Mouse (Mus musculus) olfactory bulb, adult 2 months (tissue): ENCODE measurements around the gene Tspan5. TPM values are rescaled to one million over a fixed set of nuclear protein-coding genes. Genes with fewer than 3 reads are reported as not detected.

Experiments used
- H3K27ac ChIP-seq: fragments of 200-500 bp; 2 replicates; pipeline ENCODE4 v1.5.1; 2012; ENCODE audit warnings: low read depth, low read length; ENCODE audit not compliant: insufficient read depth
- H3K4me1 ChIP-seq: fragments of 200-500 bp; 2 replicates; pipeline ENCODE4 v1.6.1; 2012; ENCODE audit warnings: low read length; ENCODE audit not compliant: control insufficient read depth, insufficient read depth
- H3K4me3 ChIP-seq: fragments of 200-500 bp; 2 replicates; pipeline ENCODE4 v1.5.1; 2012; ENCODE audit warnings: mild to moderate bottlenecking, low read depth, low read length, moderate library complexity; ENCODE audit not compliant: insufficient read depth
- CTCF ChIP-seq: fragments of 200-500 bp; IDR thresholded peaks from 2 replicates; pipeline ENCODE4 v1.5.1; 2012; ENCODE audit warnings: low read depth, mild to moderate bottlenecking, low read length, moderate library complexity; ENCODE audit not compliant: insufficient read depth
- POLR2A ChIP-seq: fragments of 200-500 bp; IDR thresholded peaks from 2 replicates; pipeline ENCODE4 v1.6.1; 2012; ENCODE audit warnings: mild to moderate bottlenecking, low read depth, low read length, moderate library complexity; ENCODE audit not compliant: insufficient read depth
- WGBS: fragments of 180-500 bp; shearing (Covaris S2); methylation state at CpG from one replicate; pipeline ENCODE4 v1.1.7; 2018; 5-methylcytosine and 5-hydroxymethylcytosine counted together
- polyA plus RNA-seq: library from polyadenylated mRNA; stranded (reverse); fragments of >200 nt; gene quantifications from 2 replicates; pipeline ENCODE4 v1.2.4, GENCODE M21; 2012; ENCODE audit warnings: low replicate concordance; ENCODE audit not compliant: missing spikeins, insufficient read depth, insufficient read length

Tspan5 gene
- polyA plus RNA-seq, 1 experiment, result not detected

GRCm38 (mm10) chr3:138857805-138858546, 116.0 kb downstream of the Tspan5 start:
- no peak overlapping the region for H3K27ac ChIP-seq
- 49% methylated on average over 12 of the region's 12 CpGs for WGBS
- TF ChIP-seq POLR2A, result no peak
- TF ChIP-seq CTCF, result no peak
- peaks cover 42% of the 10 kb centered on the region for H3K4me1 ChIP-seq
- H3K4me3 ChIP-seq, result no peak overlapping the region

DNA sequence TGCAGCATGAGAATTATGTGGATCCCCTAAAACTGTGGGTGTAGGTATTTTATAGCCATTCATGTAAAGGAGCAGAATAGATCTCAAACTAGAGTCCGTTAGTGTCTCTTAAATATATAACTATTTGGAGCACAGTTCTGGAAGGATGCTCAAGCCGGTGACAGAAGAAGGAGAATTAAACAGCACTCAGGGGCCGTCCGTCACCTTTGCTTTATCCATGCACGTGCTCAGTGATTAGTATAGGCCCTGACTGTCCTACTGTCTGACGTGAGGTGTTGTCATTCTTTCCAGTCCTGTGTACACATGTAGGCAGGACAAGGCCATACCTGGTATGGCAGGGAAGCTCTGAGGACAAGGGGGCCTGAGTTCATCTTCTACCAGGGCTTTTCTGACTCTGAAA, 116.7 kb downstream of the Tspan5 start:
- Histone ChIP-seq H3K4me1 (peaks cover 42% of the 10 kb centered on the region), H3K4me3 (no peak overlapping the region), H3K27ac (peak overlapping the region; percentile 18; the same call in 1 of the 2 replicates)
- TF ChIP-seq POLR2A (no peak), CTCF (no peak)
- WGBS, result 74% methylated on average over 6 of the region's 6 CpGs

DNA sequence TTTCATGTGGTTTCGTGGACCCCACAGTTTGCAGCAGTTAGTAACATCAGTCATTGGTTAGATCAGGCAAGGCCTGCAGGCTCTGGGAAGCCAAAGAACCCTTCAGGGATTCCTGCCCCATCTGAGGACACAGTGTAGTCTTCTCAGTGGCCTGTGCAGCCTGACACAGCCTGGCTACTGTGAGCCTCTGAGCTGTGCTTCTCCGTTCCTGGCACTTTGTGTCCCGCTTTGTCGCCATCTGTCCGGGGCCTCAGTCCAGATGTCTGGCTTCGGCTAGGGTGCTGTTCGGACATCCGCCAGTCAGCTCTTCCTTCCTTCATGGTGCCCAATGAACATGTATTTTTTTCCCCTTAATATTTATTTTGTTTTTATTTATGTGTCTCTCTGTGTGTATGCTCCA, 117.2 kb downstream of the Tspan5 start:
- no peak overlapping the region for H3K4me3 ChIP-seq
- H3K27ac ChIP-seq, result no peak overlapping the region
- TF ChIP-seq CTCF (no peak), POLR2A (no peak)
- H3K4me1 ChIP-seq, result peaks cover 42% of the 10 kb centered on the region
- WGBS, result 79% methylated on average over 8 of the region's 8 CpGs

DNA sequence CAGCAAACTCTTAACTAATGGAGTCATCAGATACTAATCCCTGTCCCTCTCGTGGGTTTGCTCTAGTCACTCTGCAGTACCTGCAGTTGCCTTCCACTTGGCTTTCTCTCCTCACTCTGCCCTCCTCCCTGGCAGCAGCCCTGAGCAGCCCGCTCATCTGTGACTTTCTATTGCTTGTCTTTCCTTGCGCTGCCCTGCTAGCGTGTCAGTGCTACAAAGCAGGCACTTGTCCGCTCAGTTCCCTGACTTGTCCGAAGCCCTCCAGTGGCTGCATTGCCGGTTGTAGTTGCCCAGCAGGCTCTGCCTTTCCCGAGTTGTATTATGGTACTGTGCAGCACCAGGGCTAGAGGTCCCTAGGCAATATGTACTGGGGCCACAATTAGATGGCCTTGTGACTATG, 117.7 kb downstream of the Tspan5 start:
- TF ChIP-seq CTCF, result no peak
- no peak for TF ChIP-seq POLR2A
- Histone ChIP-seq H3K4me1 (peaks cover 37% of the 10 kb centered on the region), H3K4me3 (no peak overlapping the region), H3K27ac (peak overlapping the region; percentile 9; the same call in 1 of the 2 replicates)
- 49% methylated on average over 8 of the region's 8 CpGs for WGBS

GRCm38 (mm10) chr3:138860257-138860760, 118.3 kb downstream of the Tspan5 start:
- H3K27ac ChIP-seq, result no peak overlapping the region
- WGBS, result 74% methylated on average over 11 of the region's 11 CpGs
- no peak overlapping the region for H3K4me3 ChIP-seq
- no peak for TF ChIP-seq POLR2A
- no peak for TF ChIP-seq CTCF
- H3K4me1 ChIP-seq, result peaks cover 38% of the 10 kb centered on the region

DNA sequence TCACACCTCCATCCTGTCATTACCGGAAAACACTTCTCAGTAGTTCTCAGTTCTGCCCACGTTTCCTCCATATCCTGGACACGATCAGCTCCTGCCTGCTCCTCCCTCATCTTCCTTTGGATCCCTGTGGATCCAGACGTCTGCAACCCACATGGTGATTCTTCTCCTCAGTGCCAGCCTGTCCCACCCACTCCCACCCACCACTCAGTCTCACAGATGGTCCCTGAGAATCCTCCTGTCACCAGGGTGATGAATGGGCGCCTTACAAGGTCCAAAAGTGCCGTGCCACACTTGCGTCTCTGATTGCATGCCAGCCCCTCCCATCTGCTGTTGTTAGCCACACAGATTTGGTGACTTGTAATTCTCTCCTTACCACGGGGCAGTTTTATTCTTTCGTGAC, 119.0 kb downstream of the Tspan5 start:
- 34% methylated on average over 9 of the region's 9 CpGs for WGBS
- TF ChIP-seq POLR2A, result no peak
- no peak for TF ChIP-seq CTCF
- no peak overlapping the region for H3K4me3 ChIP-seq
- peaks cover 39% of the 10 kb centered on the region for H3K4me1 ChIP-seq
- H3K27ac ChIP-seq, result no peak overlapping the region

DNA sequence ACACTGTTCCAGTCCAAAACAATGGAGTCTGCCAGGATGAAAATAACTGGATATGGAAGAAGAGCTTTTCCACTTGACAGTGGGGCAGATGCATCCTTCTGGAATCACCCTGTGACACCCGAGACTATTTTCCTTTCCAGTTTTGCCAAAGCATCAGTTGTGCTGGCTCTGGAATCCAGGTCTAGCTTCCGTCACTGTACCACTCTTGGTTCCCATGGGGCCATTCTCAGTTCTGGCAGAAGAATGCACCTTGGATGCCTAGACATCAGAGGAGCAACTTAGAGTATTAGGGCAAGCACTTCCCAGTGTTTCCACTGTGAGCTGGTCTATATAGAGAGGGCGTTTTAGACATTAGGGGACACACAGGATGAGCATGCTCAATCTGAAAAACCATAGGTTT, 119.6 kb downstream of the Tspan5 start:
- WGBS, result 71% methylated on average over 3 of the region's 3 CpGs
- no peak for TF ChIP-seq POLR2A
- no peak for TF ChIP-seq CTCF
- Histone ChIP-seq H3K4me1 (peaks cover 34% of the 10 kb centered on the region), H3K27ac (no peak overlapping the region), H3K4me3 (no peak overlapping the region)

DNA sequence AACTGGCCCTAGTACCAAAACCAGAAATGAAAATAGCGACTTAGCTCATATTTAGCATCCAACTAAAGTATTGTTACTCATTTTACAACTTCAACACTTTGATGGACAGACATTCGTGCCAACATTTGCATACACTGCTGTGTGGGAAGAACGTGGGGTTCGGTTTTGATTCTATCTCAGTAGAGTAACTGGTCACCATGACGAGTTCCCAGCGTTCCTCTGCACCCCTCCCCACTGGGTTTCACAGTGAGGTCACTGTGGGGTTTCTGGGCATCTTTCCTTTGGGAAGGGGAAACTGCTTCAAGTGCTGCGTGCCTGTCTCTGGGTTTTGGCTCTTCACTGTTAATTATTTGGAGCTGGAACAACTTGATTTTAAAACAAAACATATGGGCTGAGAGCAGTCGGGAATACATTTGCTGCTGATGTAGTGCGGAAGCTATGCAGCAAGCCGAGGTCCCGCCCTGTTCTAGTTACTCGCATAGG, 122.2 kb downstream of the Tspan5 start:
- no peak overlapping the region for H3K4me3 ChIP-seq
- no peak overlapping the region for H3K27ac ChIP-seq
- TF ChIP-seq CTCF (no peak), POLR2A (no peak)
- WGBS, result 77% methylated on average over 12 of the region's 12 CpGs
- peaks cover 28% of the 10 kb centered on the region for H3K4me1 ChIP-seq

DNA sequence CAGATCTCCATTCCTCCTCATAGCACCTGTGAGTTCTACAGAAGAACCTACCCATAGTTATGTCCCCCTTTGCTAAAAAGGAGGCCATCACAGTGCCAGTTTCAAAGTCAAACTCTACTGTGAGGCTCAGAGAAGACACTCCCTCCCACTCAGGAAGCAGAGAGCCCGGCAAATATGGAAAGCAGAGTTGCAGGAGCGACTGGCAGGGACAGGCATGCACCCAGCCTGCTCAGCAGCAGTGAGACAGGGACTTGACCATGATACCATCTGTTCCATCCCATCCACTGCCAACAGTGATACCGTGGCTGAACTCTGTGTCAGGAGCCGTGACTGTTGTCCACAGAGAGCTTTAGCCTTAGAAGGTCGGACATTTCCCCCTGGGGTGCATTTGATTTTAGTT, 123.3 kb downstream of the Tspan5 start:
- 67% methylated on average over 5 of the region's 5 CpGs for WGBS
- TF ChIP-seq CTCF (no peak), POLR2A (no peak)
- Histone ChIP-seq H3K4me1 (peaks cover 22% of the 10 kb centered on the region), H3K27ac (no peak overlapping the region), H3K4me3 (no peak overlapping the region)
